Mouse (Mus musculus) stomach, embryonic 14.5 days (tissue): ENCODE data around the gene Meaf6. TPM values are rescaled to one million over a fixed set of nuclear protein-coding genes. Genes with fewer than 3 reads are reported as not detected.

Experiments
- ATAC-seq: fragments of 200-750 bp; cut with Nextera tagmentation; 2 replicates; pipeline ENCODE4 v1.8.0; 2017; ENCODE audit warnings: low read depth, moderate TSS enrichment; ENCODE audit not compliant: insufficient number of reproducible peaks, insufficient read depth, low FRiP score
- H3K27ac ChIP-seq: fragments of 300-500 bp; sonication (generic); 2 replicates; pipeline ENCODE4 v1.5.1; 2014; ENCODE audit warnings: mild to moderate bottlenecking, low read length, moderate library complexity, mixed read lengths
- H3K27me3 ChIP-seq: fragments of 300-500 bp; sonication (generic); 2 replicates; pipeline ENCODE4 v1.6.1; 2014; ENCODE audit warnings: low read length, control low read depth, mixed read lengths; ENCODE audit not compliant: control insufficient read depth, insufficient read depth
- H3K36me3 ChIP-seq: fragments of 300-500 bp; sonication (generic); 2 replicates; pipeline ENCODE4 v1.6.1; 2014; ENCODE audit warnings: mild to moderate bottlenecking, control low read depth, low read length, moderate library complexity, mixed read lengths; ENCODE audit not compliant: control insufficient read depth, insufficient read depth
- H3K4me1 ChIP-seq: fragments of 300-500 bp; sonication (generic); 2 replicates; pipeline ENCODE4 v1.6.1; 2014; ENCODE audit warnings: low read length, control low read depth, mixed read lengths; ENCODE audit not compliant: control insufficient read depth, insufficient read depth
- H3K4me2 ChIP-seq: fragments of 300-500 bp; sonication (generic); replicated peaks from 2 replicates; pipeline ENCODE4 v1.6.1; 2014; ENCODE audit warnings: low read depth, low read length, control low read depth
- H3K4me3 ChIP-seq: fragments of 300-500 bp; sonication (generic); 2 replicates; pipeline ENCODE4 v1.5.1; 2014; ENCODE audit warnings: low read depth, low read length, control low read depth
- H3K9ac ChIP-seq: fragments of 300-500 bp; sonication (generic); replicated peaks from 2 replicates; pipeline ENCODE4 v1.6.1; 2014; ENCODE audit warnings: low read depth, mild to moderate bottlenecking, control low read depth, low read length, moderate library complexity, mixed read lengths
- H3K9me3 ChIP-seq: fragments of 300-500 bp; sonication (generic); 2 replicates; pipeline ENCODE4 v1.6.1; 2016; ENCODE audit warnings: low read depth, low read length, control low read depth; ENCODE audit not compliant: control insufficient read depth
- WGBS: fragments of 180-500 bp; shearing (Covaris S2); extraction: QIAGEN DNeasy Blood & Tissue Kit; methylation state at CpG from one replicate; pipeline ENCODE4 v1.1.7; 2014; 5-methylcytosine and 5-hydroxymethylcytosine counted together
- polyA plus RNA-seq: library from polyadenylated mRNA; unstranded; fragments of >200 nt; fragmentation: Nextera tagmentation; extraction: Ambion mirVana; gene quantifications from 2 replicates; pipeline ENCODE4 v1.2.1, GENCODE M21; 2014

Meaf6 gene
- polyA plus RNA-seq, 1 experiment from 2014 or later = 69.2 TPM

- no peak overlapping the region for H3K27ac ChIP-seq
- no peaks in the 10 kb centered on the region for H3K36me3 ChIP-seq
- no peaks in the 10 kb centered on the region for H3K9me3 ChIP-seq
- peaks cover 27% of the 10 kb centered on the region for H3K4me1 ChIP-seq
- 76% methylated on average over 7 of the region's 7 CpGs for whole genome bisulfite sequencing
- no peak overlapping the region for H3K9ac ChIP-seq
- H3K27me3 ChIP-seq = no peaks in the 10 kb centered on the region
- ATAC-seq = no peak
- H3K4me2 ChIP-seq = peak overlapping the region; percentile 88
- peak overlapping the region; percentile 65; the same call in 1 of the 2 replicates for H3K4me3 ChIP-seq
Observed at GRCm38 (mm10) chr4:125126761-125127160, 41.8 kb downstream of the Meaf6 start.

GRCm38 (mm10) chr4:125127305-125128084 is 42.6 kb downstream of the Meaf6 start, which contains the start of gene Zc3h12a:
Gene Zc3h12a (minus strand): TSS chr4:125127840.
- H3K27ac ChIP-seq = no peak within 1 kb of the TSS
- peaks cover 22% of the 10 kb centered on the region for H3K4me1 ChIP-seq
- H3K9ac ChIP-seq = peak within 1 kb of the TSS; percentile 12; the same call in 1 of the 2 replicates
- no peaks in the 10 kb centered on the region for H3K9me3 ChIP-seq
- peak within 1 kb of the TSS; percentile 65 for H3K4me3 ChIP-seq
- no peaks in the 10 kb centered on the region for H3K27me3 ChIP-seq
- peak within 1 kb of the TSS; percentile 88 for H3K4me2 ChIP-seq
- peak; percentile 91 for ATAC-seq
- no peaks in the 10 kb centered on the region for H3K36me3 ChIP-seq
- 2% methylated on average over 62 of the region's 62 CpGs for WGBS

GRCm38 (mm10) chr4:125131493-125131892 is 46.6 kb downstream of the Meaf6 start:
- no peak overlapping the region for H3K27ac ChIP-seq
- 69% methylated on average over 4 of the region's 4 CpGs for WGBS
- H3K4me1 ChIP-seq = peaks cover 5% of the 10 kb centered on the region; the same call in 1 of the 2 replicates
- H3K9ac ChIP-seq = no peak overlapping the region
- H3K4me3 ChIP-seq = no peak overlapping the region
- H3K27me3 ChIP-seq = no peaks in the 10 kb centered on the region
- H3K9me3 ChIP-seq = no peaks in the 10 kb centered on the region
- H3K36me3 ChIP-seq = no peaks in the 10 kb centered on the region
- H3K4me2 ChIP-seq = no peak overlapping the region
- ATAC-seq = no peak

- H3K27me3 ChIP-seq = no peaks in the 10 kb centered on the region
- no peak overlapping the region for H3K27ac ChIP-seq
- ATAC-seq = no peak
- no peak overlapping the region for H3K4me3 ChIP-seq
- no peaks in the 10 kb centered on the region for H3K9me3 ChIP-seq
- WGBS = 25% methylated on average over 5 of the region's 5 CpGs
- H3K9ac ChIP-seq = no peak overlapping the region
- H3K36me3 ChIP-seq = no peaks in the 10 kb centered on the region
- H3K4me1 ChIP-seq = no peaks in the 10 kb centered on the region
- H3K4me2 ChIP-seq = no peak overlapping the region
Observed at GRCm38 (mm10) chr4:125132394-125132793, 47.5 kb downstream of the Meaf6 start.

GRCm38 (mm10) chr4:125134192-125134591 is 49.3 kb downstream of the Meaf6 start:
- Histone ChIP-seq H3K27ac (no peak overlapping the region), H3K4me2 (no peak overlapping the region), H3K4me3 (no peak overlapping the region), H3K27me3 (no peaks in the 10 kb centered on the region), H3K9me3 (no peaks in the 10 kb centered on the region), H3K36me3 (no peaks in the 10 kb centered on the region), H3K9ac (no peak overlapping the region), H3K4me1 (no peaks in the 10 kb centered on the region)
- ATAC-seq = no peak
- WGBS = 80% methylated on average over 4 of the region's 4 CpGs

DNA sequence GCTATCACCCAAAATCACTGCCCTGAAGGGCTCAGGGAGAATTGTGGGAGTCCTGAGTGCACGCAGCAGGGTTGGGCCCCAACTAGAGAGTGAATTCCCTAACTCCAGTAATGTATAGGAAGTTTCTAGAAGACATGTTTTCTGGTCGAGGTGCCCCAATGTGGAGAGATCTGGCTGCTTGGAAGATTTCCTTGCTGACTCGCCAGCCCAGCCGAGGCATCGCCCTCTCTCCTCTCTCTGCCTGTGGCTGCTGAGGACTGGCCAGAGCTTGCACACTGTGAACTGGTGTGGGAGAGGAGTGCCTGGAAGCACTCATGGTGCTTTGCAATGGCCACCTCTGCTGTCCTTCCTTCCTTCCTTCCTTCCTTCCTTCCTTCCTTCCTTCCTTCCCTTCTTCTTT is 49.7 kb downstream of the Meaf6 start:
- 74% methylated on average over 5 of the region's 5 CpGs for WGBS
- ATAC-seq = no peak
- Histone ChIP-seq H3K4me1 (no peaks in the 10 kb centered on the region), H3K27ac (no peak overlapping the region), H3K36me3 (no peaks in the 10 kb centered on the region), H3K9me3 (no peaks in the 10 kb centered on the region), H3K4me2 (no peak overlapping the region), H3K9ac (no peak overlapping the region), H3K4me3 (no peak overlapping the region), H3K27me3 (no peaks in the 10 kb centered on the region)

GRCm38 (mm10) chr4:125135076-125135855 is 50.3 kb downstream of the Meaf6 start:
- no peak overlapping the region for H3K4me3 ChIP-seq
- ATAC-seq = no peak
- WGBS = 78% methylated on average over 10 of the region's 10 CpGs
- H3K9me3 ChIP-seq = no peaks in the 10 kb centered on the region
- no peak overlapping the region for H3K4me2 ChIP-seq
- no peaks in the 10 kb centered on the region for H3K4me1 ChIP-seq
- H3K9ac ChIP-seq = no peak overlapping the region
- no peaks in the 10 kb centered on the region for H3K36me3 ChIP-seq
- H3K27ac ChIP-seq = no peak overlapping the region
- no peaks in the 10 kb centered on the region for H3K27me3 ChIP-seq

DNA sequence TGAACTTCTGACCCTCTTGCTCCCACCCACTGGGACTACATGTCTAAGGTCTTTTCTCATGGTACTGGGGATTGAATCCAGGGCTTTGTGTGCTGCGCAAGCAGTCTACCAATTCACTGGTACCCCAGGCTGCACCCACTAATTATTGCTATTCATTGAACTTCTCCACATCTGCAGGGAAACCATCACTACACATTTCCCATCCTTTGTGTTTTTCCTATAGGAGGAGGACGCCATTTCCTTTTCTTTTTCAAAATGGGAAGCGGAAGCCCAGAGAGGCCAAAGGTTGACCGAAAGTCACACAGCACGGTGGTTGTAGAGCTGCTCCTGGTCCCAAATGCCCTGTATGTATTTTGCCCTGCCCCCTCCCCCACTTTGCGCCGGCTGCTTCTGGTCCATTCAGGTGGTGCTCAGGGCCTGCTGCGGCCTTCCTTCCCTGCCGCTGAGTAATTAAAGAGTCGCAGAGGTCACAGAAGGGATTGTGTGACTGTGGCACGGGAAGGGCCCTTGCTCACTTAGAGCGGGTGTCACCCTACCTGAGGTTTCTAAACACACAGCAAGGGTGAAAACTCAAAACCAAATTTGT is 51.5 kb downstream of the Meaf6 start:
- ATAC-seq = no peak
- WGBS = 51% methylated on average over 12 of the region's 12 CpGs
- Histone ChIP-seq H3K9me3 (no peaks in the 10 kb centered on the region), H3K27me3 (no peaks in the 10 kb centered on the region), H3K4me2 (no peak overlapping the region), H3K4me1 (no peaks in the 10 kb centered on the region), H3K27ac (no peak overlapping the region), H3K9ac (no peak overlapping the region), H3K4me3 (no peak overlapping the region), H3K36me3 (no peaks in the 10 kb centered on the region)
